Mouse (Mus musculus) cerebellum, postnatal 10 days (tissue): ENCODE measurements around the gene Gcm1.
"Not testable (repeated sequence)": the region's sequence is repeated elsewhere in the genome, so short reads cannot be mapped to it uniquely, and the experiment has no call there.

Experiments used
- DNase-seq, 2 experiments: peaks; one replicate each; pipeline ENCODE4 v3.0.0; 2021; ENCODE audit warnings: mixed read lengths in 2 of 2

Gene Gcm1

GRCm38 (mm10) chr9:78050452-78050970 lies 1.2 kb upstream of the Gcm1 start:
- no peak for DNase-seq

- DNase-seq, result no peak
Observed at GRCm38 (mm10) chr9:78053821-78054220, 2.1 kb downstream of the Gcm1 start.

GRCm38 (mm10) chr9:78054298-78054697 lies 2.6 kb downstream of the Gcm1 start:
- DNase-seq, result no peak

GRCm38 (mm10) chr9:78059525-78060120 lies 7.9 kb downstream of the Gcm1 start:
- DNase-seq, result no peak

GRCm38 (mm10) chr9:78062392-78062791 lies 10.7 kb downstream of the Gcm1 start:
- DNase-seq, result no peak

GRCm38 (mm10) chr9:78064121-78064520 lies 12.4 kb downstream of the Gcm1 start:
- no peak for DNase-seq

- DNase-seq, result no peak
Observed at GRCm38 (mm10) chr9:78070496-78070895, 18.8 kb downstream of the Gcm1 start.

- no peak for DNase-seq
Observed at GRCm38 (mm10) chr9:78071626-78072025, 19.9 kb downstream of the Gcm1 start.

GRCm38 (mm10) chr9:78073291-78073690 lies 21.6 kb downstream of the Gcm1 start:
- DNase-seq, result not testable (repeated sequence)

- no peak for DNase-seq
Observed at GRCm38 (mm10) chr9:78073713-78074340, 22.1 kb downstream of the Gcm1 start.

- no peak for DNase-seq
Observed at GRCm38 (mm10) chr9:78075256-78075655, 23.5 kb downstream of the Gcm1 start.

GRCm38 (mm10) chr9:78078240-78078639 lies 26.5 kb downstream of the Gcm1 start:
- DNase-seq, result peak; percentile 17 to 26

- DNase-seq, result no peak
Observed at GRCm38 (mm10) chr9:78081835-78082234, 30.1 kb downstream of the Gcm1 start.

GRCm38 (mm10) chr9:78084341-78084740 lies 32.6 kb downstream of the Gcm1 start:
- DNase-seq, result no peak

- no peak for DNase-seq
Observed at GRCm38 (mm10) chr9:78085722-78086287, 34.1 kb downstream of the Gcm1 start.

GRCm38 (mm10) chr9:78087751-78088150 lies 36.0 kb downstream of the Gcm1 start:
- peak in 1 of 2 experiments; percentile 24 for DNase-seq

GRCm38 (mm10) chr9:78088521-78088920 lies 36.8 kb downstream of the Gcm1 start:
- peak in 1 of 2 experiments; percentile 22 for DNase-seq

- DNase-seq, result no peak
Observed at GRCm38 (mm10) chr9:78088971-78089370, 37.2 kb downstream of the Gcm1 start.

GRCm38 (mm10) chr9:78089906-78090305 lies 38.2 kb downstream of the Gcm1 start:
- DNase-seq, result no peak

GRCm38 (mm10) chr9:78090596-78090995 lies 38.9 kb downstream of the Gcm1 start:
- DNase-seq, result no peak

GRCm38 (mm10) chr9:78095686-78096085 lies 44.0 kb downstream of the Gcm1 start:
- DNase-seq, result no peak

GRCm38 (mm10) chr9:78096376-78096775 lies 44.7 kb downstream of the Gcm1 start:
- peak in 1 of 2 experiments; percentile 25 for DNase-seq

GRCm38 (mm10) chr9:78100956-78101355 lies 49.2 kb downstream of the Gcm1 start:
- DNase-seq, result no peak

GRCm38 (mm10) chr9:78101431-78101830 lies 49.7 kb downstream of the Gcm1 start:
- no peak for DNase-seq
